Mouse (Mus musculus) ES-Bruce4 (cell line): Measurements from ENCODE around the gene Zfp961.

Experiments
- CTCF ChIP-seq: IDR thresholded peaks from one replicate; pipeline ENCODE4 v1.8.1; 2011; ENCODE audit warnings: low read depth, low read length
- EP300 ChIP-seq: IDR thresholded peaks from 2 replicates; pipeline ENCODE4 v1.6.1; 2011; ENCODE audit warnings: low read depth, low read length; ENCODE audit not compliant: insufficient read depth
- POLR2A ChIP-seq: IDR thresholded peaks from one replicate; pipeline ENCODE4 v1.8.1; 2011; ENCODE audit warnings: low read length; ENCODE audit not compliant: insufficient read depth

DNA sequence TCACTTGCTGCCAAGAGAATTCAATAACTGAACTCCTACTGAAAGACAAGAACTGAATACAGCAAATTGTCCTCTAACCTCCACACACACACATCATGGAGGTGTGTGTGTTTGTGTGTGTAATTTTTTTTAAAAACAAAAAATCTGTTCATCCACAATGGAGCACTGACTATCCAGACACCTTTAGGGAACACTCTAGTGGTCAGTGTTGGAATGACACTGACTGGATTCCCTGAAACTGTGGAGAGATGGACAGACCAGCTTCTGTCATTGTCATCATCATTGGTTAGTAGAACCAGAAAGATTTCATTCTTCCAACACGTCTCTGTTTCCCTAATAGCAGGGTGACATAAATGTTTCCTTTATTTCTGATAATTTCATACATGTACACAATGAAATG lies 21.1 kb downstream of the Zfp961 start:
- TF ChIP-seq POLR2A = no peak
- TF ChIP-seq CTCF = no peak
- TF ChIP-seq EP300 = no peak
